Mouse (Mus musculus) large intestine, adult 2 months (tissue): ENCODE data around the gene Snrpb2. TPM values are rescaled to one million over a fixed set of nuclear protein-coding genes. Genes with fewer than 3 reads are reported as not detected.

ENCODE experiments used
- DNase-seq: peaks from one replicate; pipeline ENCODE4 v3.0.0-alpha.2; 2012; ENCODE audit warnings: low read depth, low spot score
- WGBS: fragments of 180-500 bp; shearing (Covaris S2); methylation state at CpG from one replicate; pipeline ENCODE4 v1.1.7; 2018; 5-methylcytosine and 5-hydroxymethylcytosine counted together
- polyA plus RNA-seq: library from polyadenylated mRNA; depleted of rRNA; stranded (reverse); fragments of >200 nt; gene quantifications from 2 replicates; pipeline ENCODE4 v1.2.3, GENCODE M21; 2012; rRNA removed

The Snrpb2 gene
- 4.4 and 5.2 TPM in 2 replicates for polyA plus RNA-seq

DNA sequence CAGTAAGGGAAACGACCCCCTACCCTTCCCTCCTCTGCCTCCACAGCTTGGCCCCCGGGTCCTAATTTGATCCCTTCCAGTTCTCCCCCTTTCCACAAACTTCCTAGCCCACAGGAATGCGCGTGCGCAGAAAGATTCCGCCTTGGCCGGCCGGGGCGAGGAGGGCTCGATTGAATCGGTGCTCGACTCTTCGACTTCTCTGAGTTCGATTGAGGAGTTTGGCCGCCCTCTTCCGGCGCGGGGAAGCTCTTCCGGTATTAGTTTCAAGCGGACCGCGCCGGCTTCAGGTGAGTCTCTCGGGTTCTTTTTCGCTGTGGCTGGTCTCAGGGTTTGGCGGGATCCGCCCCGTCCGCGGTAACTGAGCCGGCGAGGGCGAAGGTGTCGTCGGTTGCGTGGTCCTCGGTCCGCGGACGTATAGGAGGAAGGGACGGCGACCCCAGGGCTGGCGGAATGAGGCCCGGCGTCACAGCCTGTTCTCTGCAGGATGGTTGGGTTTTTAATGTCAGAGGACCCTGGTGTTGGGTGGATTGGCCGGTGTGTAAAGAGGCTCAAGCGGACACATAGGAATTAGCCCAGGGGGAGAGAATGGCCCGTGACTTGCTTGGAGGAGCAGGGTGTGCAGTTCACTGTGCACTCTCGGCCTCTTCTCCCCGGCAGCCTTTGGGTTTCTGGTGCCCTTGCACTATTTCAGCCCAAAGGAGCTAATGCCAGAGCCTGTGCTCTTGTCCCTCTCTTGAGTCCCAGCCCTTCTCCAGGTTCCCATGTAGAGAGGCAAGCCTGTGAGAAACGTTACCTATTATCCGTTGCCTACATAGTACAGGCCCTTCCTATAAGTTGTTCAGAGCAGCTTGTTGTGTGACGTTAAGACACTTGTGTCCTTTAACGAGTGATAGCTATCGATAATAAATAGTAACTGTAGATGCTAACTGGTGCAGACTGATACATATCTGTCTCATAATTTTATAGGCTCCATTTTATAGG lies at the start of gene Snrpb2:
TSS of gene Snrpb2 (plus strand) at position 228 of the 981 bp plus-strand sequence.
- under 1% methylated on average over 55 of the region's 55 CpGs for WGBS
- peak; percentile 65 for DNase-seq

- WGBS, result 77% methylated on average over 5 of the region's 5 CpGs
- DNase-seq, result no peak
Measured at GRCm38 (mm10) chr2:143013057-143013456, 49.8 kb upstream of the Snrpb2 start.

DNA sequence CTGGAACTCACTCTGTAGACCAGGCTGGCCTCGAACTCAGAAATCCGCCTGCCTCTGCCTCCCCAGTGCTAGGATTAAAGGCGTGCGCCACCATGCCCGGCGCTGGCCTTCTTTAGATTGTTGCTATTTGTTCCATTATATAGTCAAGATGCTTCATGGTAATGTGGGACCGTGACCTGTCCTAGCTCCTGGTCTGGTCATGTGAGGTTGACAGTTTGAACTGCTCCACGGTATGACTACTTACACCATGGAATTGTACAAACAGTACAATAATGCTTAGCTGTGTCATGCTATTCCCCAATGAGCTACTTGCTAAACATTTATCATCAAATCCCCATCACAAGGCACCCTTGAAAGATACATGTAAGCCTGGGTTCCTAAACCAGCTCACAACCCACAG lies 44.8 kb upstream of the Snrpb2 start:
- no peak for DNase-seq
- WGBS, result 91% methylated on average over 8 of the region's 8 CpGs

DNA sequence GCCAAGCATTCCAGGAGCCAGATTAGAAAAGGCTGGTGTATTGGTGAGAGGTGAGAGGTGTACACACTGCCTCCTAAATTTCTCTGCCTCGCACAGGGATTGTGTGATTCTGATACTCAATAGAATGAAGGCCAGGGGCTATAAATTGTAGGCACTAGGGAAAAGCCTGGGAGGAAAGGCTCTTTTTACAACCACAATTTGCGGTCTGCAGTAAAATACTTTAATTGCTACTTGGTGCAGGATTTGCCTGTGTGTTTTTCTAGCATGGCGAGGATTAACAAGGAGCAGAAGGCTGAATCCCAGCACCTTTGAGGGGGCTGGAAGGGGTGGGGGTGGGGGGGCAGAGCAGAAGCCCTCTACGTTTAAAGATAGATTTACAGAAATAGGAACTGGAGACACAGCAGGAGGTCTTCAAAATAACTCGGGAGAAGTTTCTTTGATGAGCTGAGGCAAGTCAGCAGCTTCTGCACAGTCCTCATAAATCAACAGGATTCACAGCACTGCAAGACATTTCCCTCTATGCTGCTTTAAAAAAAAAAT lies 44.2 kb upstream of the Snrpb2 start:
- WGBS, result 6% methylated on average over 5 of the region's 5 CpGs

DNA sequence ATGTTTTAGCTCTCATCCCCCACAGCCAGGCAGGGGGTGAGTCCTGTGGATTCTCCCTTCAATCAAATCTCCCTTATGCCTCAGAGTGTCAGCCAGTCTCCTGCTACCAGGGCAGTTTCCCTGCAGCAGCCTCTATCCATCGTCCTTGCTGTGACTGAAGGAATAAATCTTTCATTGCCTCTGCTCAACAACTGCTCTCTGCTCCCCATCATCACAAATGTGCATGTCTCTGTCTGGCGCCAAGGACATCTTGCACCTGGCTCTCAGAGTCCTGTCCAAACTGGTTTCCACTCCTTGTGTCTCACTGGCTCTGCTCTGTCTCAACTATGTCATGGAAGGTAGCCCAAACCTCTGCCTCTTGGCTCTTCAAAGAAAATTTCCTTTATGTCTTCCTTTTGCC lies 43.1 kb upstream of the Snrpb2 start:
- WGBS, result 29% methylated on average over 2 of the region's 2 CpGs
- no peak for DNase-seq

More for the DNA sequence above, 44.2 kb upstream of the Snrpb2 start:
- no peak for DNase-seq

DNA sequence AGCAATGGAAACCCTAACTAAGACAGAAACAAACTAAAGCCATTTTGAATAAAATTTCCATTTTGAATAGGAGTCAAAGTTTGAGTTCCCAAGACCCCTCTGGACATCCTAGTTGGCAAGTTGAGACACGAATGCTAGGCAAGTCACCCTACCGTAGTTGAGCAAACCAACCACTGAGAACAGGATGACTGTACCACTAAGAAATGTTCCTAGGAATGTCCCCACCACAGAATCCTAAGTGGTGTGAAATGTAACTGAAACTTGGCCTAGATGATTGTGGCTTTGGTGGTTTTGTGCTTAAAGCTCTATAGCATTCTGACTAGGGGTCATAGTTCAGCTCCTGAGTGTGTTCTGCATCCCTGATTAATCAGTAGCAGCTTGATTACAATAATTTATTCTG lies 39.5 kb upstream of the Snrpb2 start:
- 87% methylated on average over 2 of the region's 2 CpGs for WGBS
- no peak for DNase-seq

GRCm38 (mm10) chr2:143024226-143024625 lies 38.6 kb upstream of the Snrpb2 start:
- no peak for DNase-seq
- 75% methylated on average over 4 of the region's 4 CpGs for WGBS

DNA sequence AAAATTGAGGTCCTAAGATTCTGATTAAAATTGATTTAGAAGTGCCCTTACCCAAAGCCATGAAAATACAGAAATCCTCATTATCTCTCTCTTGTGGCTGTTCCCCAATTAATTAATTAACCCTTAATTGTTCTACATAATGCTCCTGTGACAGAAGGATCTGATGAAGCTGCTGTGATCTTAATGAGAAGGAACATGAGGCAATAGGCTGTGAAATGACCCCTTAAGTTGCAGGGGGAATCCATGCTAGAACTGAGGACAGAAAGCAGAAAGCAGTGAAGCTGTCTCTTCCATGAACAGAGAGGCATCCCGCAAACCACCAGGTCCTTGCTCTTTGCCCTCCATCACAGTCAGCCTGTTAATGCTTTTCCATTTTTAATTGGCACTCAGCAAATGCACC lies 31.6 kb upstream of the Snrpb2 start:
- WGBS, result 90% methylated on average over 1 of the region's 1 CpGs
- DNase-seq, result no peak

DNA sequence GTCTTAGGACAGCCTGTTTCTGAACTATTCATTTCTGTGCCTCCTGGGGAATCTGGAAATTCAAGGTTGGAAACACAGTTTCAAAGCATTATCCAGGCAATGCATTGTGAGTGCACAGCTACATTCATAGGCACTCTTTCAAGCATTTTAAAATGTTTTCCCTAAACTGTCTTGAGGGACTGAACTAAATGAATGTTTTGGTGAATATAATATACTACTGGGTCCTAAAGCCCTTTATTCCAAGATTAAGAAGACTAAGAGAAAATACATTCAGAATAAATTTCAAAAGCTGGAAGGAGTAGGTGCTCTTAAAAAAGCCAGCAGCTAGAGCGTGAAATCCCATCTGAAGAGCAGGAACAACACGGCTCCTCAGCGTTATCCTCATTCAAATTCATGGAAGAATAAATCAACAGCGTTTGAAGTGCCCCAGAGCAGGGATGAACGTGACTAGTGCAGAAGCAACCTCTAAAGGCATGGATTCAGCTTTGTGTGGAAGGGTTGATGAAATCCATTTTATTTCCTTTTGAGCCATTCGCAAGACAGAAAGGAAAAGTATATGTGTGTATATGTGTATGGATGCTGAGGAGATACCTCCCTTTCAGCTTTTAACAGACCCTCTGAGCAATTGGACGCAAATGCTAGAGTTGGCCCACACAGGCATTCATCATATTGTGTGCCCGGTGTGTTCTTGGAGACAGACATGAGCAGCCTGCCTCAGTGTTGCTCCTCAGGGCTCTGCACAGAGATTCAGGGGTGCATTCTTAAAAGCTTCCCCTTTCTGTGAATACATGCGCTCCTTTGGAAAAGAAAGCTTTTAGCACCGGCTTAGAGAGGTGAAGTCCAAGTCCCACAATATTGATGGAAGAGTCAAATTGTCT lies 30.2 kb upstream of the Snrpb2 start:
- DNase-seq, result no peak
- WGBS, result 74% methylated on average over 10 of the region's 10 CpGs

DNA sequence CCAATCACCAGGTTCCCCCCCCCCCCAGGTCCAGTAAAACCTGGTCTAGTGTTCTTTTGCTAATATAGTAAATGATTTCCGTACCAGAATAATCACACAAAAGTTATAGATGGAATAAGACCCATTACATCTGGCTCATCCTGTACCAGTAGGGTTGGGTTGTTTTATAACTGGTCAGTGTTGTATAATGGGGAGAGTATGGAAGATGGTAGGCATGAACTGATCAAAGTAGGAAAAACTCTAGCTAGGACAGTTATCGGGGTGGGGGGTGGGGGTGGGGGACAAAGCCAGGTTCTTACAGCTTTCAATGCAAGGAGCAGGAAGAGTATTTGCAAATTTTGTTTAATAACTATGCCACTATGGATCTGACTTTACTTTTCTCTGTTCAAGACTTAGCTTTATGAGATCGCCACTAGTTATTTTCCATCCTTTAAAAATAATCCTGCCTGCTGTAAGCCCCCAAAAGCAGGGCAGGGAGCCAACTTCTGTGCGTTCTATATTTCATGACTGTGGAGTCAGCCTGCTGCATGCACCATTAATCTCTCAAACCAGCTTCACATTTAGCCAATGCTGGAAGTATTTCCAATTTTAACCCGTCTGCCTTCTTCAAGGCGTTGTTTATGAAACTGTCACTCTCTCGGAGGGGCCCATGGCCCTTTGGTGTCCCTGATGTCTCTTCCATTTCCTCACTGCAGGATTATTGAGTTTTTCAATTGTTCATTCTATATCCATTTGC lies 28.3 kb upstream of the Snrpb2 start:
- no peak for DNase-seq
- WGBS, result 68% methylated on average over 7 of the region's 7 CpGs

GRCm38 (mm10) chr2:143035086-143035593 lies 27.7 kb upstream of the Snrpb2 start:
- no peak for DNase-seq
- 68% methylated on average over 10 of the region's 10 CpGs for WGBS

DNA sequence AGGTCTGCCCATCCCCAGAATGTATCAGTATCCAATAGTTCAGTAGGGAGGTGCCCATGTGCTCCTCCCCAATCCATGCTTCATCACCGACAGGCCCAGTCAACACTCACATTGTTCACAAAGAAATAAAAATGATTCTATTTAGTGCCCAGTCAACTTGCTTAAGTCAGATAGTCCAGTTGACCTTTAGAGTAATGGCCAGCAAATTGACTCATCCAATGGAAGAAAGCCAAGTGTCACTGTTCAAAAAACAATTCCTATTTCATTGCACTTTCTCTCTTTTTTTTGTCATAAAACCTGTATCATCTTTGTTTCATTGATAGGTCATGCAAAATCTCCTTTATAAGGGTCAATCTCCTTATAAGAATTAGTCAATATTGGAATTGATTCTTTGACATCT lies 21.2 kb upstream of the Snrpb2 start:
- 89% methylated on average over 1 of the region's 1 CpGs for WGBS
- no peak for DNase-seq

DNA sequence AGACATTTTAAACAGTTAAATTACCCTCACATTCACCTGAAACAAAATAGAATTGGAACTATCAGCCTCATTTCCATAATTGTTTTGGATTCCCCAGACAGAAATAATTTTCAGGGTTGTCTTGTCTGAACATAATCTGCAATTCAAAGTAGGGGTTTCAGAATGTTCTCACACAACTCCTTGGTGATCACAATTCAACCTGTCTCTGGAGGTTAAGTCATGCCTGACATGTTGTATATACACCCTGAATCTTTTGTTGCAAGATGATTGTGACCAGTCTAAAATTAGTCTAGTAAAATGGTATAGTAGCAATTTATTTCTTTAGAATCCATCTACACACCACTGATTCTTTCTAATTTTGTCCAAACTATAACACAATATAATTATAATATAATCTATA lies 7.6 kb upstream of the Snrpb2 start:
- DNase-seq, result no peak

DNA sequence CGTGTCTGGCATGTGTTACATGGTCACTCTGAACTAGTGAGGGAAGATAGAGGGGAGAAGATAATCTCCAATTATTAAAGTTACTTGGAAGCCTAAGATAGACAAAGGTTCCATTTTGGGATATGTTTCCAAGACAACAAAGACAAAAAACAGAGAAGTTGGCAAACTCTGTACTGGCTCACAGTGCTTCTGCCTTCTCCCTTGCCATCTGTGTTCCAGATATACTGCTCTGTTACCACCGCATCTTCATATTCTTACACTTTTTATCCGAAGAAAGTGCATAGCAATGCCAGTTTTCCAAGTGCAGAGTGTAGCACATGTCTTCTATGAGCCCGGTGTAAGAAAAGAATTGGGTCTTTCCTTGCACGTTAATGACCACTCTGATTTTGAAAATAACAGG lies 6.1 kb upstream of the Snrpb2 start:
- 70% methylated on average over 5 of the region's 5 CpGs for WGBS
- DNase-seq, result no peak

- WGBS, result 61% methylated on average over 6 of the region's 6 CpGs
- no peak for DNase-seq
Measured at GRCm38 (mm10) chr2:143062432-143062811, 417 bp upstream of the Snrpb2 start.

DNA sequence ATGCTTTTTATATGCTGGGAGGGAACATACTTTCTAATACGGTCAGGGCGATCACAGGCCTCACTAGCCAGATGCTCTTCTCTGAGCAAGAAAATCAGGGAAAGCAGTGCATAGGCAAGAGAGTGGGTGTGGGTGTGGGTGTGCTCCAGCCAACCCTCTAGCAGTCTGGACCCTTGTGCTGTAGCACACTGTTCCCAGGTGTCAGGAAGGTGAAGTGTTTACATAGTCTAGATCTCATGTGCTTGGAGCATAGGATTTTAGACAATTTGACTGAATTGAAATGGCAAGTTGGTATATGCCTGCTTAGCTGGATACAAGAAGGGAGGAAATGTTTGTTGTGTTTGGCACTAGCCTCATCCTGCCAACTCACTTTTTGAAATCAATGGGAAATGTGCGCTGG lies 3.1 kb downstream of the Snrpb2 start:
- 85% methylated on average over 3 of the region's 3 CpGs for WGBS
- DNase-seq, result no peak

- WGBS, result 69% methylated on average over 8 of the region's 8 CpGs
- no peak for DNase-seq
Measured at GRCm38 (mm10) chr2:143078198-143078851, 15.5 kb downstream of the Snrpb2 start, which contains the start of gene Otor. Gene Otor (plus strand): TSS chr2:143078473.

DNA sequence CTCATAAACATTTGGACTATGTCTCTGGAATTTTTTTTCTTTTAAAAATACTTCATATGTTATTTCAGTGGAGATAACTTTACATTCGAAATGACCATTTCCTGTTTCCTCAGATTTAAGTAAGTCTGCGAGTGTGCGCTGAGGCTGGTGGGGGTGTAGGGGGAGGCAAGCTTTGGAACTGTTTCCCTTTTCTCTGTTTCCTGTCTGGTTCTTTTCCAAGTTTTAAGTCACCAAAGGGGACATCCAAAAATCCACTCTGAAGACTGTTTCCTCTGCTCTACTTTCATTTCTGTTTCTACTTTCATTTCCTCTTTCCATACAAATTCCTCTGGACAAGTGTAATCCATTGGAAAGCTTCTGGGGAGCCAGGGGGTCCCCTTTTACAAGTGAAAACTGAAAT lies 18.9 kb downstream of the Snrpb2 start:
- WGBS, result 46% methylated on average over 3 of the region's 3 CpGs
- DNase-seq, result no peak

GRCm38 (mm10) chr2:143084852-143085397 lies 22.1 kb downstream of the Snrpb2 start:
- 57% methylated on average over 2 of the region's 2 CpGs for WGBS
- DNase-seq, result no peak
